Mouse (Mus musculus) embryonic facial prominence, embryonic 13.5 days (tissue): ENCODE measurements around the gene Ddx56. TPM values are rescaled to one million over a fixed set of nuclear protein-coding genes. Genes with fewer than 3 reads are reported as not detected.

Source experiments
- ATAC-seq: fragments of 200-750 bp; cut with Nextera tagmentation; 2 replicates; pipeline ENCODE4 v1.8.0; 2017; ENCODE audit warnings: low read depth; ENCODE audit not compliant: insufficient number of reproducible peaks, insufficient read depth, low FRiP score, low TSS enrichment
- H3K27ac ChIP-seq: fragments of 300-500 bp; sonication (generic); 2 replicates; pipeline ENCODE4 v1.5.1; 2015; ENCODE audit warnings: moderate library complexity, mild to moderate bottlenecking, inconsistent platforms
- H3K27me3 ChIP-seq: fragments of 300-500 bp; sonication (generic); 2 replicates; pipeline ENCODE4 v1.6.1; 2015; ENCODE audit warnings: mild to moderate bottlenecking, inconsistent platforms
- H3K36me3 ChIP-seq: fragments of 300-500 bp; sonication (generic); 2 replicates; pipeline ENCODE4 v1.6.1; 2015; ENCODE audit warnings: mild to moderate bottlenecking, inconsistent platforms
- H3K4me1 ChIP-seq: fragments of 300-500 bp; sonication (generic); 2 replicates; pipeline ENCODE4 v1.6.1; 2015; ENCODE audit warnings: inconsistent platforms
- H3K4me2 ChIP-seq: fragments of 300-500 bp; sonication (generic); 2 replicates; pipeline ENCODE4 v1.6.1; 2015; ENCODE audit warnings: moderate library complexity, mild to moderate bottlenecking, inconsistent platforms
- H3K4me3 ChIP-seq: fragments of 300-500 bp; sonication (generic); 2 replicates; pipeline ENCODE4 v1.5.1; 2015; ENCODE audit warnings: mild to moderate bottlenecking, inconsistent platforms
- H3K9ac ChIP-seq: fragments of 300-500 bp; sonication (generic); 2 replicates; pipeline ENCODE4 v1.6.1; 2015; ENCODE audit warnings: mild to moderate bottlenecking, inconsistent platforms
- H3K9me3 ChIP-seq: fragments of 300-500 bp; sonication (generic); 2 replicates; pipeline ENCODE4 v1.6.1; 2016; ENCODE audit warnings: inconsistent platforms
- WGBS: fragments of 180-500 bp; shearing (Covaris S2); methylation state at CpG from one replicate; pipeline ENCODE4 v1.1.7; 2015; ENCODE audit warnings: mixed read lengths; 5-methylcytosine and 5-hydroxymethylcytosine counted together
- polyA plus RNA-seq: library from polyadenylated mRNA; unstranded; fragments of >200 nt; fragmentation: Nextera tagmentation; extraction: Ambion mirVana; gene quantifications from 2 replicates; pipeline ENCODE4 v1.2.1, GENCODE M21; 2015

Gene Ddx56
- polyA plus RNA-seq, 1 experiment from 2014 or later, result 97.2 TPM

DNA sequence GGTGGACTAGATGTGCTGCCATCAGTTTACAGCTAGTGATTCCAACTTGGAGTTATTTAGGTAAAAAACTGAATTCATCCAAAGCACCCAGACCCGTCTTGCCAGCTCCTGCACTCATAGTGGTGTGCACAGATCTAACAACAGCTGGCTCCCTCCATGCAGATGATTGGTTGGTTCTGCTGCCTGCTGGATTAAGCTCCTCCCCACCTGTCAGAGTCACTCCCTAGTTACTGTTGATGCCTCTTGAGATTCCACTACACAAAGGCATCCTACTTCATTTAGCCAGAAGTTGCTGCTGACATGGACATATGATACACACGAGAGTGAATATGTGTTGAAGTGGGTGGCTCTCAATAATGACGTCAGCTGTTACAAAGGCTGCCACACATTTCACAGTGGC is 50.7 kb downstream of the Ddx56 start:
- ATAC-seq, result no peak
- no peak overlapping the region for H3K9ac ChIP-seq
- WGBS, result 40% methylated on average over 3 of the region's 3 CpGs
- no peaks in the 10 kb centered on the region for H3K9me3 ChIP-seq
- no peak overlapping the region for H3K4me2 ChIP-seq
- H3K4me1 ChIP-seq, result no peaks in the 10 kb centered on the region
- H3K27me3 ChIP-seq, result no peaks in the 10 kb centered on the region
- H3K27ac ChIP-seq, result no peak overlapping the region
- H3K36me3 ChIP-seq, result no peaks in the 10 kb centered on the region
- no peak overlapping the region for H3K4me3 ChIP-seq

Other genes starting within 250 kb of the Ddx56 start
- gene Camk2b, start 201.4 kb downstream of the Ddx56 start, polyA plus RNA-seq, result 1.9 and 2.5 TPM in 2 replicates
- gene A730071L15Rik, start 67.7 kb downstream of the Ddx56 start, polyA plus RNA-seq, result 0.18 and 0.38 TPM in 2 replicates
- gene Nudcd3, start 67.4 kb downstream of the Ddx56 start, polyA plus RNA-seq, result 42.6 and 44.4 TPM in 2 replicates
- 0.04 and 0.48 TPM in 2 replicates for gene Npc1l1, start 37.6 kb downstream of the Ddx56 start, polyA plus RNA-seq
- gene Tmed4, start 7.1 kb upstream of the Ddx56 start, polyA plus RNA-seq, result 97.1 and 112 TPM in 2 replicates
- 85.2 and 89.2 TPM in 2 replicates for gene Ogdh, start 23.9 kb upstream of the Ddx56 start, polyA plus RNA-seq
- gene Zmiz2, start 121.3 kb upstream of the Ddx56 start, polyA plus RNA-seq, result 11.2 and 12.4 TPM in 2 replicates
- gene Ppia, start 147.7 kb upstream of the Ddx56 start, polyA plus RNA-seq, result 5,258 and 5,388 TPM in 2 replicates
- gene H2afv, start 176.7 kb upstream of the Ddx56 start, polyA plus RNA-seq, result 656 and 746 TPM in 2 replicates
- gene Purb, start 208.1 kb upstream of the Ddx56 start, polyA plus RNA-seq, result 26.9 and 28.6 TPM in 2 replicates